Mouse (Mus musculus) stomach, postnatal 0 days (tissue): ENCODE results near the gene 4430402I18Rik. TPM values are rescaled to one million over a fixed set of nuclear protein-coding genes. Genes with fewer than 3 reads are reported as not detected.

ENCODE experiments used
- ATAC-seq: fragments of 200-750 bp; cut with Nextera tagmentation; 2 replicates; pipeline ENCODE4 v1.8.0; 2017; ENCODE audit not compliant: low FRiP score, low TSS enrichment
- DNase-seq: peaks from one replicate; pipeline ENCODE4 v3.0.0-alpha.2; 2016; ENCODE audit warnings: low spot score
- H3K27ac ChIP-seq: fragments of 300-500 bp; sonication (generic); replicated peaks from 2 replicates; pipeline ENCODE4 v1.5.1; 2014; ENCODE audit warnings: mild to moderate bottlenecking, control low read depth
- H3K27me3 ChIP-seq: fragments of 300-500 bp; sonication (generic); 2 replicates; pipeline ENCODE4 v1.6.1; 2014; ENCODE audit warnings: low read length; ENCODE audit not compliant: control insufficient read depth, insufficient read depth
- H3K36me3 ChIP-seq: fragments of 300-500 bp; sonication (generic); 2 replicates; pipeline ENCODE4 v1.6.1; 2014; ENCODE audit warnings: low read length, mixed read lengths; ENCODE audit not compliant: control insufficient read depth, insufficient read depth
- H3K4me1 ChIP-seq: fragments of 300-500 bp; sonication (generic); replicated peaks from 2 replicates; pipeline ENCODE4 v1.6.1; 2014; ENCODE audit warnings: antibody characterized with exemption; ENCODE audit not compliant: control insufficient read depth, insufficient read depth
- H3K4me2 ChIP-seq: fragments of 300-500 bp; sonication (generic); replicated peaks from 2 replicates; pipeline ENCODE4 v1.6.1; 2014; ENCODE audit warnings: low read depth, mild to moderate bottlenecking, control low read depth, moderate library complexity
- H3K4me3 ChIP-seq: fragments of 300-500 bp; sonication (generic); 2 replicates; pipeline ENCODE4 v1.5.1; 2014; ENCODE audit warnings: low read depth, low read length, control low read depth
- H3K9ac ChIP-seq: fragments of 300-500 bp; sonication (generic); 2 replicates; pipeline ENCODE4 v1.6.1; 2014; ENCODE audit warnings: mild to moderate bottlenecking, low read length, control low read depth, mixed read lengths
- H3K9me3 ChIP-seq: fragments of 300-500 bp; sonication (generic); 2 replicates; pipeline ENCODE4 v1.6.1; 2016; ENCODE audit warnings: low read length; ENCODE audit not compliant: control insufficient read depth
- CTCF ChIP-seq: IDR thresholded peaks from 2 replicates; pipeline ENCODE4 v1.5.1; 2016; ENCODE audit warnings: antibody characterized with exemption, low read depth, mild to moderate bottlenecking, moderate library complexity
- EP300 ChIP-seq: optimal IDR thresholded peaks from 2 replicates; pipeline ENCODE3; 2016; ENCODE audit warnings: antibody characterized with exemption
- whole genome bisulfite sequencing: fragments of 180-500 bp; shearing (Covaris S2); extraction: QIAGEN DNeasy Blood & Tissue Kit; methylation state at CpG from one replicate; pipeline ENCODE4 v1.1.7; 2014; 5-methylcytosine and 5-hydroxymethylcytosine counted together
- polyA plus RNA-seq: library from polyadenylated mRNA; unstranded; fragments of >200 nt; fragmentation: Nextera tagmentation; extraction: Ambion mirVana; gene quantifications from 2 replicates; pipeline ENCODE4 v1.2.1, GENCODE M21; 2015

Gene 4430402I18Rik
- polyA plus RNA-seq, 1 experiment from 2014 or later, result 0.84 TPM

DNA sequence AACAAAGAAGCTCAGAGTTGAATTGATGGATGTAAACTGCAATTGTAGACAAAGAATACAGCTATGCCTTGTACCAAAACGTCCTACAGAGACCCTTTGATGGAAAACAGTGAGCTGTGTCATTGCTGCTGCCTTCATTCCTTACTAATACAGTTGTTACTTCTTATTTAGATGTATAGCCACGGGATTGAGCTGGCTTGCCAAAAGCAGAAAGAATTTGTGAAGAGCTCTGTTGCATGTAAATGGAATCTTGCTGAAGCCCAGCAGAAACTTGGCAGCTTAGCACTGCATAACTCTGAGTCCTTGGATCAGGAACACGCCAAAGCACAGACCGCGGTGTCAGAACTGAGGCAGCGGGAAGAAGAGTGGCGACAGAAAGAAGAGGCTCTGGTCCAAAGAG, 27.3 kb upstream of the 4430402I18Rik start:
- WGBS, result 58% methylated on average over 7 of the region's 7 CpGs
- H3K9me3 ChIP-seq, result no peaks in the 10 kb centered on the region
- no peaks in the 10 kb centered on the region for H3K4me1 ChIP-seq
- no peak overlapping the region for H3K4me2 ChIP-seq
- no peak overlapping the region for H3K9ac ChIP-seq
- H3K27me3 ChIP-seq, result no peaks in the 10 kb centered on the region
- ATAC-seq, result no peak
- peak overlapping the region; percentile 59 for H3K27ac ChIP-seq
- H3K36me3 ChIP-seq, result peaks cover 4% of the 10 kb centered on the region; the same call in 1 of the 2 replicates
- H3K4me3 ChIP-seq, result no peak overlapping the region
- DNase-seq, result no peak
- no peak for TF ChIP-seq CTCF
- no peak for TF ChIP-seq EP300

DNA sequence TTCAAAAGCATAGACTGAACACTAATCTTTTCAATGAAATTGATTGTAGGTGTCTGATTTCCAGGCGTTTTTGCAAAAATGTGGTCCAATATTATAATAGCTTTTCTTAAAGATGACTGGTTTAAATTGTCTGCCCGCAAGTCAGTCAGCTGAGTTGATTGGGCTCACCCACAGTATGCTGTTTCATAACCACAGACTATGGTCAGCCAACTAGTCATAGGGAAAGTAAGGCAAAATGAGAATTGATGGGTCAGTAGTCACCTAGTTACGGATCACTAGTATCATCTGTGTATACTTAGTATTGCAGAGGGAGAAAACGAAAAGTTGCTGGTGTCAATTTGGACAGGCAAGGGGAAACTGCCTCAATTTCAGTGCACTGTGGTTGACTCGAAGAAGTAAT, 23.8 kb upstream of the 4430402I18Rik start:
- peak overlapping the region; percentile 88; the same call in 1 of the 2 replicates for H3K4me3 ChIP-seq
- peak overlapping the region; percentile 82 for H3K4me2 ChIP-seq
- H3K9ac ChIP-seq, result peak overlapping the region; percentile 92
- peaks cover 4% of the 10 kb centered on the region; the same call in 1 of the 2 replicates for H3K36me3 ChIP-seq
- WGBS, result 66% methylated on average over 5 of the region's 5 CpGs
- H3K27me3 ChIP-seq, result no peaks in the 10 kb centered on the region
- no peak for DNase-seq
- no peaks in the 10 kb centered on the region for H3K4me1 ChIP-seq
- H3K27ac ChIP-seq, result 0 out of 2 replicates have a peak overlapping the region, but pooled peaks have one; percentile 18
- H3K9me3 ChIP-seq, result no peaks in the 10 kb centered on the region
- no peak for ATAC-seq
- TF ChIP-seq CTCF (no peak), EP300 (no peak)

DNA sequence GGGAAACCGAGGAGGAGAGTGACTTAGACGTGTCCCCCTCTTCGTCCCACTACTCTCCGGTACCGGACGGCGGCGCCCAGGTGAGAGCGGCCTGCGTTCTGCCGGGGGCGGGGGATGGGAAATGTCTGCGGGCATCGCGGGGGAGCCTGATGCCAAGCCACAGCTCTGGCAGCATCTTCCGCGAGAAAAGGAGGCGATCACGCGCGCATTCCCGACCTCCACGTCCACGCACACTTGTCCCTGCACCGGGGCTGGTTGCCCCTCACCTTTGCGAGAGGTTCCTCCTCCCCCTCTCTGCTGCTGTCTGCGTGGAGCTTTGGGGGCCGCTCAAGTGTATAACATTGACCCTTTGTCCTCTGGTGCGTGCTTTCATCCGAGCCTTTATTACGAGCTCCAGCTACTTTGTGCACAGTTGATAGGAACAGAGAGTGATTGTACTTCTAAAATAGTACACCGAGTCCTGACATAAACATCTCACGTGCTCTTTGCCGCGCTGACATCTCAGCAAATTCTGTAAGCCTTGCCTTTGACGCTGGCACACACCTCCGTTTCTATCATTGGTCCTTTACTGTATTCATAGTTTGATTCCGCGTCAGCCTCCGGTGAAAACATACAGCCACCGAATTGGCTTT, 23.1 kb upstream of the 4430402I18Rik start:
- Histone ChIP-seq H3K27me3 (no peaks in the 10 kb centered on the region), H3K4me1 (no peaks in the 10 kb centered on the region), H3K9me3 (no peaks in the 10 kb centered on the region), H3K4me2 (peak overlapping the region; percentile 82), H3K27ac (peak overlapping the region; percentile 95), H3K4me3 (peak overlapping the region; percentile 88), H3K36me3 (no peaks in the 10 kb centered on the region), H3K9ac (peak overlapping the region; percentile 92)
- WGBS, result under 1% methylated on average over 38 of the region's 41 CpGs
- DNase-seq, result peak; percentile 35
- TF ChIP-seq CTCF (no peak), EP300 (peak; percentile 12)
- peak; percentile 59 for ATAC-seq

DNA sequence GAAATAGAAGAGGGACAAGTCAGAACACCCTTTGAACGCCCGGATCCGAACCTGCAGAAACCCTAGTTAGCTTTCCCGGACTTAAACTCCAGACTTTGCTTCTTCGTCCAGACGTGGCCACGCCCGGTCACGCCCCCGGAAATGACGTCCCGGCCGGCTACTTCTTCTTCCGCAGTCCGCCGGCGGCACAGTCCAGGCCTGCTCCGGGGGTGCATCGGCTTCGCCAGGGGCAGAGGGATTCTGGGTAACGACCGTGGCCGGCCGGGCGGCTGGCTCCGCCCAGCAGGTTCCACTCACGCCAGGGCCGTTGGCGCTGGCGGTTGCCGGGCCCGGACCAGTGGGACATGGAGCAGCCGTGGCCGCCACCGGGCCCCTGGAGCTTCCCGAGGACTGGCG, 22.6 kb upstream of the 4430402I18Rik start, which contains the start of gene Cdc37l1:
Gene Cdc37l1 (plus strand): TSS at position 159 of the 396 bp plus-strand sequence.
- Histone ChIP-seq H3K4me1 (no peaks in the 10 kb centered on the region), H3K4me2 (peak within 1 kb of the TSS; percentile 82), H3K27ac (peak within 1 kb of the TSS; percentile 95), H3K27me3 (no peaks in the 10 kb centered on the region), H3K9me3 (no peaks in the 10 kb centered on the region), H3K4me3 (peak within 1 kb of the TSS; percentile 88), H3K9ac (peak within 1 kb of the TSS; percentile 92), H3K36me3 (no peaks in the 10 kb centered on the region)
- ATAC-seq, result peak; percentile 99
- peak; percentile 99 for DNase-seq
- WGBS, result 0% methylated on average over 37 of the region's 37 CpGs
- TF ChIP-seq EP300 (peak; percentile 64), CTCF (peak; percentile 19; the same call in 1 of the 2 replicates)

DNA sequence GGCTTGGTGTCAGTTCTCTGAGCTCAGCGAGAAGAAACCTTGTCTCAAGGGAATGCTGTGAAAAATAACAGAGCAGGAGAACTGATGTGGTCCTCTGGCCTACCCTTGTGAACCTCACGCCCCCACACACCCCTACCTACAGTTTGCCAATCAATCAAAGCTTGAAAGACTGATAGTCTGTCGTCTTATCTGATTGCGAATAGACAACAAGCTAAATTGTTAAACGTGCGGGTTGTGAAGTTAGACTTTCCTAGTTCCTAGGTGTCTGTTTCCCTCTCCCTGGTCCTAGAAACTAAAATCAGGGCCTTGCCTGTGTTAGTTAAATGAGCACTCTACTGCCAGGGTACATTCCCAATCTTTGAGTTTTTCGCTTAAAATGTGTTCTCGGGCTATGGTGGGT, 21.9 kb upstream of the 4430402I18Rik start:
- Histone ChIP-seq H3K4me3 (peak overlapping the region; percentile 88), H3K27ac (peak overlapping the region; percentile 95; the same call in 1 of the 2 replicates), H3K4me1 (no peaks in the 10 kb centered on the region), H3K9ac (peak overlapping the region; percentile 92; the same call in 1 of the 2 replicates), H3K9me3 (no peaks in the 10 kb centered on the region), H3K36me3 (no peaks in the 10 kb centered on the region), H3K27me3 (no peaks in the 10 kb centered on the region), H3K4me2 (peak overlapping the region; percentile 82)
- 38% methylated on average over 8 of the region's 8 CpGs for WGBS
- ATAC-seq, result no peak
- TF ChIP-seq CTCF (no peak), EP300 (no peak)
- no peak for DNase-seq

DNA sequence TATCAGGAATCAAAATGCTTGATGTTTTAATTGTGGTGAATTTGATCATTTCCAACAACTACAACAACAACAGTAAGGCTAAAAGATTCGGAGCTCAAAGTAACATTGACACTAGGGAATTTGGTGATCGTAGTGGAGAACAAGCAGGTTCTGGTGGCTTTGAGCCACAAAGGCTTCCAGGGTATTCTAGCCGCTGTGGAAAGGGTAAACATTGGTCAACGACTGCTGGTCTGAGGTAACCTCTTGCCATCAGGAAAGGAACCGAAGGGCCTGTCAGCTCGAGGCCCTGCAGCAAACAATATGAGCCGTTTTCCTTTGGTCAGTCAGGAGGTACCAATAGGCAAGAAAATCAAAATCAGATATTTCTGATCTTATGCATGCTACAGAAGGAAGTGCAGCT, 15.0 kb upstream of the 4430402I18Rik start:
- no peaks in the 10 kb centered on the region for H3K4me1 ChIP-seq
- H3K9ac ChIP-seq, result no peak overlapping the region
- TF ChIP-seq EP300 (no peak), CTCF (no peak)
- no peak for ATAC-seq
- no peak overlapping the region for H3K4me2 ChIP-seq
- H3K36me3 ChIP-seq, result no peaks in the 10 kb centered on the region
- no peak overlapping the region for H3K4me3 ChIP-seq
- H3K27ac ChIP-seq, result no peak overlapping the region
- no peaks in the 10 kb centered on the region for H3K27me3 ChIP-seq
- 47% methylated on average over 7 of the region's 7 CpGs for WGBS
- no peak for DNase-seq
- no peaks in the 10 kb centered on the region for H3K9me3 ChIP-seq
